Mouse (Mus musculus): ENCODE measurements around the gene Ell2.

Ell2 gene

DNA sequence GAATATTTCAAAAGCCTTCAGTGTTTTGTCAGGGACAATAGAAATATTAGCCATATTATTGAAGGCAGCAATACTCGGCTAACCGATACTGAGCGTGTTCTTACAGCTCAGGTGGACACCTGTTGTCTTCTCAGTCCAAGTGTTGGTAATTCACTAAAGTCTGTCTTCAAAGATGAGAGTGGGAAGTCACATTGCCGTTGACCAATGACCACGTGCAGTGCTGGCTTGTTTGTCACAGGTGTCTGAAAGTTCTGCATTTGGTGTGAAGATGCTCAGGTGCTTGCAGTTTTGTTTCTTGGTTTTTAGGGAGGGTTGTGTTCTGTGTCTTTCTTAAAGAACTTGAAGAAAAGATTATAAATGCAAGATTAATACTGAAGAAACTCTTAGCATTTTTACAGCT lies 27.7 kb downstream of the Ell2 start:
- DNase-seq: no peak

DNA sequence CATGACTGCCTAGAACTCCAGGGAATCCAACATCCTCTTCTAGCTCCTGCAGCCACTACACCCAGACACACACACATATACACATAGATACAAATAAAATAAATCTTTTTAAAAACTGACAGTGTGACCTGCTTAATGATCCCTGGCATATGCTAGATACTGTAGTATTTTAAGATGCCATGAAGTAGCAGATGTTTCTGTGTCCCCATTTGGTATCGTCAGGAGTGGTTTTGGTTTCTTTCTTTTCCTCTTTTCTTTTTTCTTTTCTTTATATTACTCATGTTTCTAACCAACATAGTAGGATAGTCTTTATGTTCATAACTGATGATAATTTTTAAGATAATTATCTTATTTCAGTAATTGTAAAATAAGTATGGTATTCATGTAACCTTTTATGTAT lies 29.0 kb downstream of the Ell2 start:
- DNase-seq: no peak

DNA sequence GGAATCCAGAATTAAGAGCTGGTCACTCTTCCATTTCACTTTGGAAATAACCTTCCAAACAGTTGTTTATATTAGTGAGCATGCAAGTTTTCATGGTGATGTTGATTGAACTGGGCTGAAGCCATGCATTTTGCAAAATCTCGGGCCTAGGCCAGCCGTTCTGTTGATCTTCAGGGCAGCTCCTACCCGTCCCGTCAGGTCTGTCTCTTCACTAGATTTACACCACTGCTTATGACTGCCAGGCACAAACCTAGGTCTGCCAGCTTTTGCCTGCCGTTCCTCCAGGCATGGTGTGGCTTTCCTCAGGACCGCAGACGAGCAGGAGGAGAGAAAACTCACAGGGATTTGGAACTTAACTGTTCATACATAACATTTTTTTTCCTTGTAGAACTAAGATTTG lies 31.4 kb downstream of the Ell2 start:
- DNase-seq: peak in 1 of 2 experiments; percentile 10

DNA sequence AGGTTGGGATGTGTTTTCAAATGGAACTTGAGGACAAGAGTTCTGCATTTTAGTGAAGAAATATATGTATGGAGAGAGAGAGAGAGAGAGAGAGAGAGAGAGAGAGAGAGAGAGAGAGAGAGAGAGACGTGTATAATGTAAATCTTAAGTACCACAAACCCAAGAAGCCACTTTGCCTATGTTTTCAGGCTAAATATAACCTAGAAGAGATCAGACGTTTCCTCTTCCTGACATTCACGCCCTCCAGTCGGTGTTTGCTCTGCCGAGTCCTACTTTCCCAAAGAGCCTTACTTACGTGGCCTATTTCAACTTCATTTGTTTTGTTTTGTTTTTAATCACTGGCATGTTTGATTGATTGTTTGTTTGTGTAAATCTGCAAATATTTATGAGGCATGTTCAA lies 32.0 kb downstream of the Ell2 start:
- no peak for DNase-seq

DNA sequence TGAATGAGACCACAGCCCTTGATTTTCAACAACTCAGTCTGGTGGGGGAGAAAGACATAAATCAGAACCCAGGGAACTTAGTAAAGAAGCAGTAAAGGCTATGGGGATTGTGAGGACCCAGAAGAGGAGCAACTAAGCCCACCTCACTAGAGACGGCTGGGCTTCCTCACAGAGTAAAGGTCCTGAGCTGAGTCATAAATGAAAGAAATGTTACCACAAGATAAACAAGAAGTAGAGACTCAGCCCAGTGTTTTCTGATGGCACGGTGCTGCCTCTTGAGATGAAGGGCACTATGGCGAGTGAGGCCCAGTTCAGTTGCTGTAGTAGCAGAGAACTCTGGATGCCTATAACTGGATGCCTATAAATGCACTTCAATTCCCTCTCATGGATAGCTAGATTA lies 32.4 kb downstream of the Ell2 start:
- DNase-seq: no peak

DNA sequence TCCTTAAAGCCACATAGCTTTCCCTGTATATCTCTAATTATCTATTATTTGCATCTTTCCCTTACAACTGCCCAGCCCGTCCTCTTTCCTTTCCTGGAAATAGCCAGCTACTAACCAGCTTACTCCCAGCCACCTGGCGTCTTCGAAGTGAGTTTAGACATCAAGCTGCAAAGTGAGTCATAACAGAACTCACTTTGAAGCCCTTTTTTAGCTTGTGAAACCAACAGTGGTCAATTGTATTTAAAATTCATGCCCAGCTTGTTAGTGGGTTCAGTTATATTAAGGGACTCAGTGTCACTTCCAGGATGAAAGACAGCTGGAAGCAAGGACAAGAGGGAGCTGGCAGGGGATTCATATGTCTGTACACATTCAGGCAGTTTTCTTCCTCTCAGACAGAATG lies 33.5 kb downstream of the Ell2 start:
- no peak for DNase-seq

DNA sequence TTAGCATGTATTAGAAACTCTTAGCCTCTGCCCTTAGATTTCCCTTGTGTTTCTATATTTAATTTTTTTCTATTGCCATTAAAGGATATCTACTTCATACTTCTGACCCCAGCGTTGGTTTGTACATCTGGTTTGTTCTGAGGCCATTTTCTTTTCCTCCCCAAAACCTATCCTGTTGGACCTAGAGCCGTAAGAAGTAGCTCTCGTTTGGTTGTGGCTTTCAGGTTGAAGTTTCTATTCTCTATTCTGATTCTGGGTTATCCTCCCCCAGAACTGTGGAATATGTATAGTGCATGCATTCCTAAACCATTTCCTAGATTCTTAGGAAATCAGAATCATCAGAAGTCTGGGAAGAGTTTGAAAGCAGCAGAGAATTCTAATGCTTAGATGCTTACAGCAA lies 34.6 kb downstream of the Ell2 start:
- no peak for DNase-seq

DNA sequence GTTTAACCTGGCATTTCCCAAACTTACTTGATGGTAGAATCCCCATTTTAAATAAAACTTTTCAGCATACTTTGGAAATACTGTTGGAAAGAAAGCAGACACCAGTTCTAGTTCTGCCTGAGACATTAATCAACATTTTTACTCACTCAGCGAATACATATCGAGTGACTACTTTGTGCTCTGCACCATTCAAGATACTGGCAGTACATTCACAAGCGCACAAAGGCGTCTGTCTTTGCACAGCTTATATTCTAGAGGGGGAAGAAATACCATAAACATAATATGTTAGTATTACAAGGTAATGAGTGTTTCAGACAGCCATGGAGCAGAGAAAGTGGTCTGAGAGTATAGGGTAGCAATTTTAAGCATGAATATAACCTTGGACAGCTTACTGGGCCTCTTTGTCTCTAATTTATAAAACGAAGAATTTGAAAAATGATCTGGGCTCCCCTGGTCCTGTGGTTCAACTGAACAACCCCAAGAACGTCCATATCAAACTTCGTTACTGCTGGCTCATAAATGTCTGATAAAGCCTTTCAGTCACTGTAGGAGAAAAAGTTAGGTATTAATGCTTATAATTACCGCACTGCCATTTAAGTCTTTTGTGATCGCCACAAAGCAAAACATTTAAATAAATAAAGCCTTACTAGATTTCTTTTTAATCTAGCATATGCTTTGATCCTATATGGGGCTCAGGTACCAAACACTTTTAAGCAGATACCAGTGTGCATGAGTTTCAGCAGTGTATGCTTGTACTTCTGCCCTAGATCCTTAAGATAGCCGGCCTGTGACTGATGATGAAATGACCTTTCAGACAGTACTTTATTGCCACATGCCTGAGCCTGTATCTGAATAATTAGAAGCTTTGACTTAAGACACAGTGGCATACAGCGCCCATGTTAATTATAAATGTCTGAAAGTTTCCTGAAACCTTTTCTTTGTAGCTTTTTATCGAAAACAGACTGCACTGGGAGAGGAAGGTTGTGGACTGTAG lies 35.5 kb downstream of the Ell2 start:
- DNase-seq: no peak

DNA sequence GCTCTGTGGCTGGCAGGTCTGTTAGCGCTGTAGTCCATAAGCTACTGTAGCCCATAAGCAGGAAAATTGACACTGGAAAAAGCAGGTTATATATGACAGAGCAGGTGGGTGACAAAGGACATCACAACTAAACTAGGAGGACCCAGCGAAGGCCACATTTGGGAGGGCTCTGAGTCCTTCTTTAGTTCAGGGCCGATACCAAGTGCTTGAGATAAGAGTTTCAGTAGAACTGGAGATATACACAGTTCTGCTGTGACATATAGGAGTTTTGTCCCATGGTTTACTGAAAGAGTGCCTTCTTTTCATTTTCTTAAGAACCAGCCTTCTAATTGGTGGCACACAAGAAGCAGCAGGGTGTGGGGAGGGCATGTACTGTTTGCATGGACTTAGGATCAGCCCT lies 36.4 kb downstream of the Ell2 start:
- DNase-seq: no peak

DNA sequence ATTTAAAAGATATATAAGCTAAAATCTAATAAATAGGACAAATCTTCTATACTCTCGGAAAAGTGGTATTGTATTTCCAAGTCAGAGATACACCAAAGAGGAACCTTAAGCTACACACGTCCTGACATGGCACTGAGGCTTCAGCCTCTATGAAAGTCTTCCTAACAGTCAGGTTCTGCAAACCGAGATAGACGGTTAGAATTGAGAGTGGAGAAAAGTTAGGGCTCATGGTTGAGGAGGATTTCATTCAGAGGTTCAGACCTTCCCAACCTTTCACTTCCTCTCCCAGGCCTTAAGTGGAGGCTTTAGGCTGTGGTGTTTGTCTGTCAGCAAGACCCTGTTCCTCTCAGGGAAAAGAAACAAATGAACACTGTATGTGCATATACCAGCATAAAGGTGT lies 37.5 kb downstream of the Ell2 start:
- no peak for DNase-seq

DNA sequence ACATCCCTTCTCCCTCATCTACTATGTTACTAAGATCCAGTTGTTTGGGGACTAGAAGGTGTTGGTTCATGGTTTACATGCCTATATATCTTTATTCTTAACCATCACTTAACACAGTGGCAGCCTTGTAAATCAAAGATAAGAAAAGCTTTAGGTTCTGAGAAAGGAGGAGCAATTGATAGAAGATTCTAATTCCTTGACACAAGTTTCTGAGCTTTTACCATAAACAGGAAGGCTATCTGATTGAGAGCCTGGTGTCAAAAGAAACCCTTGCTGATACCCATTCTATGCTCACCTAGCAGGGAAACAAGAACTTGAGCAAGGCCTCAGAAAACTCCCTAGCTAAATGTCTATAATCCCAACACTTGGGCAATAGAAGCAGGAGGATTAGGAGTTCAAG lies 38.8 kb downstream of the Ell2 start:
- no peak for DNase-seq

DNA sequence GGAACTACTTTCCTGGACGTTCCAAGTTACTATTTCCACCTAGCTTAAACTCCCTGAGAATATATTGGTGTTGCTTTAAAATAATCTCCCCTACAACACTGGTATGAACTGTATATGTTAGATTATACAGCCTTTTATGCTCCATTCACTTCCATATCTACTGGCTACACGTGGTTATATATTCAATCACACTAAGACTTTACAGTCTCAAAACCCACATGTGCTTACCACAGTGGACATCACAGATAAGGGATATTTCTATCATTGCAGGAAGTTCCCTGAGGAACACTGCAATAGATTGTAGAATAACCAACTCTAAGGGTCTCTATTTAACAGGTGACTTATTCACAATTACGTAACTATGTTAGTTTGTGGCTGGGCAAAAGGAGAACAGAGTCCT lies 40.7 kb downstream of the Ell2 start:
- DNase-seq: no peak

DNA sequence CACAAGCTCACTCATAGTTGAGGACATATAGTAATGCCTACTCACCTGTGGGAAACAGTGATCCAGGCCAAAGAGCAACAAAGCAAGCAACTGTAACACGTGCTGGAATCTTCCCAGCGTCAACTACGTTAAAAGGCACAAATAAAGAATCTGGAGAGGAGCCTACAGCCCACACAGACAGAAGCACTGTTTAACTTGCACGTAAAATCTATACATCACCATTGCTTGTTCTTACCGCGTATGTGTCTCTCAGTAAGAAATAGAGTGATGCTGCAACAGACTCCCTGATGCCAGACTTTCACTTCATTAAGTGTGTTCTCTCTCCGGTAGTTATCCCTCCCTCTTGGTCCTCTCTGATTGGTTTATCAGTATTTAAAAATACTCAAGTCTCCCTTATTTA lies 42.1 kb downstream of the Ell2 start:
- no peak for DNase-seq

DNA sequence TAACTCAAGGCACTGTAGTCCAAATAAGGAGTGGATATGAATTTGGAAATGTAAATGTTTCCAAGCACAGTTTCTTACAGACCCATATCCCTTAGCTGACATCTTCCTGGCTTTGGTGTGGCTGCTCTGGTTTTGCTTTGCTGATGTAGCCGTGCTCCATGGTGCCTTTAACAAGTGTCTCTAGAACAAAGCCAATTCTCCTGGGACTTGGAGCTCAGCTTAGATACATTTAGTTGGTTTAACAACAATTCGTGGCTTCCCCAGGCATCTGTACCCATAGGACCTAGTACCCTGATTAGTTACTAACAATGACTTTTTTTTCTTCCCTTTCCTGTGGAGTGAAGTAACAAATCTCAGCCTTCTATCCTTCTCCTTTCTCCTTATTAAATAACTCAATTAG lies 44.2 kb downstream of the Ell2 start:
- no peak for DNase-seq

DNA sequence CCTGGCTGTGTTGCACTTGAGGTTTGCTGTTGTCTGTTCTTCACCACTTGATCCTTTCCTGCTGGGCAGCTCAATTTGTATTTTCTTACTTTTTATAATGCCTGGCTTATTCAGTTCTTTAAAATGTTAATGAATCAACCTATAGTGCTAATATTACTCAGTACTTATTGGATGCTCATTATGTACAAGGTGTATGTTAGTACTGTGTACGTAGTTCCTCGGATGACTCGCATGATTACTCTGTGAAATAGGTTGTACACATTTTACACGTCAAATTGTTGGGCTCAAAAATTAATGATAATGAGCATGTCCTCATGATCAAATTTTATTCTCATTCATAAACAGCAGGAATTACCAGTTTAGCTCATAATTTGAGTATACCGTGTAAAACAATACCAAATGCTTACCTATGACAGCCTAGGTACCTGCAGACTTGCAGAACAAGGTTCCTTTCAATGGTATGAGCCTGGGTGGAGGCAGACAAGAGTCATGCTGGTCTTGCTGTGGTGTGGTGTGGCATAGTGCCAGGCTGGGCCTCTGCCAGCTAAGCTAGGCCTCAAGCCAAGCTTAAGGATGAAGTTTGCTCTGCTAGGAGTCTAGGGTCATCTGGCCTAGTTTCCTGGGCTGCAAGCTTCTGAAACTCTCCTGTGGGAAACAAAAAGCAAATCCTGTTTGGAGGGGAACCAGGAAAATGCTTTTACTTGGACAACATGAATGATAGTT lies 45.8 kb downstream of the Ell2 start:
- DNase-seq: peak; percentile 90 to 94

DNA sequence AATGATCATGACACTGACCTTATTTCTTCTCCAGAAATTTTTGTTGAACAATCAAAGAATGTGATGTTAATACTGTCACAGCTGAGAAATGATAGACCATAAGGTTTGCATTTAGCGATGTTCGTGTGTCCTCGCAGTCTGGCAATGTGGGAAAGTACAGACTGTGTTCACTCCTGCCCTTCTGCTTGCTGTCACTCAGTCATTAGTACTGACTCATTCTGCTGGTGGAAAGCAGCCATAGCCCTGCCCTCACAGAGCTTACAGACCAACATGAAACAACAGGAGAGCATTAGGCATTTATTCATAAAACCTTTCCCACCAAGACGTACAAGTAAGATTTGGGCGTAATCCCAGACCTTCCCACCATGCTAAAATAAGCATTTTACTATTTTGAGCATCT lies 47.8 kb downstream of the Ell2 start:
- peak; percentile 5 to 23 for DNase-seq

DNA sequence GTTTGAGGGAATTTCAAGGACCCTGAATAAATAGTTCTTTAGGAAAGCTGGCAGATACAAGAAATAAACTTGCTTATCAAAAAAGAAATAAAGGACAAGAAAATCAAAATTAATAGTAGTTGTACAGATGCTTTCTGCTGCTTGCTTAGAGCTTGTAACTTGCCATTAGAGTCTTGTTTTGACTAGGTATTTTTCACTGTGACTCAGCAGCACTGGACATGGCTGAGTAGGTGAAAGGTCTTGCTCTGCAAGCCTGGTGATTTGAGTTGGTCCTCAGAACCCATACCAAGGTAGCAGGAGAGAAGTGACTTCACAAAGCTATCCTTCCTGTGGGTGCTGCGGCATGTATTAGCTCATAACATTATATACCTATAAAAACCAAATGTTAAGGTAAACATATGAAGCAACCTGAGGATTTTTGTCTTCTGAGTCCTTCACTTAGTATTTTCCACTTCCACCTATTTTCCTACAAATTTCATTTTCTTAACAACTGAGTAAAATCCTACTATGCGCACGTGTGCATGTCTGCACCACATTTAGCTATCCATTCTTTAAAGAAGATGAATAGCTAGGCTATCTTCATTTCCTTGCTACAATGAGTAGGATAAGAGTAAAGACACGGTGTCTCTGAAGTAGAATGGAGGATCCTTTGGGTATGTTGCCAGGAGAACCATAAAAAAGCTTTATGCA lies 54.4 kb downstream of the Ell2 start:
- DNase-seq: no peak

DNA sequence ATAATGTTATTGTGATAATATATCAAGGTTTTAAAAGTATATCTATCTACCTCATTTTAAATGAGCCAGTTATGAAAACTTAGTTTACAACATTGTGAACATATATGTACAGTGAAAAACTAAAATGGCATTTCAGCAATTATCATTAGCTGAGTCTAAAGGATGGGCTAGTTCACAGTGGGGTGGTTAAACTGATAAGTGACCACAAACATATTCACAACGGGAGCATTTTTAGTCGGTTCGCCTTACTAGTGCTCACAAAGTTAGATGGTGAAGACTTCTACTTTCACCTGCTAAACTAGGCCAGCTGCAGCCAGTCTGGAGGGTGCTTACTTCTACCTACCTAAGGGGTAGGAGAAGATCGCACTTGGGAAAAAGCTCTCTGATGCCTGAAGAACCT lies 56.2 kb downstream of the Ell2 start:
- no peak for DNase-seq

DNA sequence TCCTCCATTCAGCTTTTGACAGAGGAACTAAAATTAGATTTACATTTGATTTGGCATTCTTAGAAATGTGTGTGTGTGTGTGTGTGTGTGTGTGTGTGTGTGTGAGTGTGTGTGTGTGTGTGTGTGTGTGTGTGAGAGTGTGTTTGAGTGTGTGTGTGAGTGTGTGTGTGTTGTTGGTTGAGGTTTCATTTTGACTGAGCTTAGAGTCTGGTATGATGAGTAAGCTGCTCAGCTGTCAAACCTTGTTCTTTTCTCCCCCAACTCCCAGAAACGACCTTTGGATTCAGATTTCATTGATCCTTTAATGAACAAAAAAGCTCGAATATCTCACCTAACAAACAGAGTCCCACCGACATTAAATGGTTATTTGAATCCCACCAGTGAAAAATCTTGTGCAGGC lies 56.7 kb downstream of the Ell2 start:
- DNase-seq: no peak

DNA sequence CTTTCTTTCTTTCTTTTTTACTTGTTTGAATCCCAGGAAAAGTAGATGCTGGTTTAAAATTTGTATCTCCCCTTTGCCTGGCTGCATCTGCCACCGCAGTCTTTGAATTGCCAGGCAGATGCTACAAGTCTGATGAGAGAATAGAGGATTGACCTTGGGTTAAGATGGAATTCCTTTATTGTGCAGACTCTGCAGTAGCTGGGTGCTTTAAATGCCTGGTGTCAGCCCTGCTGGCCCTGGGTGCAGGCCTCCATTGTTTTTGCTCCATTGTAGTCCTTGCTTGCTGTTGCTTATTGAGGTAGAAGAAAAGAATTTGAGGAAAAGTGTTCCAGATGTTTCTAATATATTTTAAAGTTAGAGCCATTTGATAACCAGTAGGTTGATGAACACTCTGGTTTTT lies 59.2 kb downstream of the Ell2 start:
- DNase-seq: no peak

DNA sequence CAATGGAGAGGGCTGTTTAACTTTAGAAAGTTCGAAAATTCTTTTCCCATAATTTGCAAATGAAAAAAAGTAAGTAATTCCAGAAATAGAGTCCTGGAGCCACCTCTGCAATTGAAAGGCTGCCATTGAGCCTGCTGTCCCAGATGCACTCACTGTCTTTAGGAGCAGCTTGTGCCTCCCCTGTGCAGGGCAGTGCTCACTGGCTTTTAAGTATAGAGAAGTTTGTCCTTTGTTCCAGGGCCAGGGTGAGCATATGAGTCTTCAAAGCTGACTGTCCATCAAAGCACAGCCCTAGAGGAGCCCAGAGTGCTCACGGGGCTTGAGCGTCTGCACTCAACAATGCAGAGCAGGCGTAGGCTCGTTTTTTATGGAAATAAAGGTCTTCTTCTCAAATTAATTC lies 59.7 kb downstream of the Ell2 start:
- DNase-seq: no peak

DNA sequence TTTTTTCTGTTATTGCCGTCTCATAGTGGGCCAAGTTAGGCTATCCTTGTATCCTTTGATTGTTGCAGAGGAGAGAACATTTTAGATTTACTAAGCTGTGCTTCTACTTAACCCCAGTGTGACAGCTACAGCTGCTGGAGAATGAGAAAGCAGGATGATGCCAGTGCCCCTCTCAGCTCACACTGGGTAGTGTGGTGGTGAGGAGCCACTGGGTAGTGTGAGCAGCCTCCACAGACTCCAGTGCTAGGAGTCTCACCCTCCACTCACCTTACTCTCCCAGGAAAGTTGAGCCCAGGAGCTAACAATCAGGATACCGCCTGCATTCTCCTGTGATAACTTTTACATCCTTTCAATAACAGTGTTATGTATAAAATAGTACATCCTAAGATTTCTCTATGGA lies 60.4 kb downstream of the Ell2 start:
- no peak for DNase-seq

DNA sequence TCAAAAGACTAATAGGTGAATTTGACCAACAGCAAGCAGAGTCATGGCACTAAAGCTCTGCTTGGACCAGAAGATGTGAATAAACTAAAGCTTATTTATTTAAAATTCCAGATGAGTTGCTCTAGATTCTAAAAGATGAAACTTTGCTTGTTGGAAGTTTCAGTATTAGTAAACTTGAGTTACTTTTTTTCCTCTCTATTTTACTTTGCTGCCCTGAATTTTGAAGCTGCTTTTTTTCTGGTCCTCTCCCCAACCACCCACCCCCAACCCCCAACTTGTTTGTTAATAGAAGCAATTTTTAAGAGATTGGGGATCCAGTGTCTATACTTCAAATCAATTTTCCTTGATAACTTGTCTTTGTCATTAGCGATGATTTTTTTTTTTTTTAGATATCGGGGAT lies 64.2 kb downstream of the Ell2 start:
- DNase-seq: no peak

DNA sequence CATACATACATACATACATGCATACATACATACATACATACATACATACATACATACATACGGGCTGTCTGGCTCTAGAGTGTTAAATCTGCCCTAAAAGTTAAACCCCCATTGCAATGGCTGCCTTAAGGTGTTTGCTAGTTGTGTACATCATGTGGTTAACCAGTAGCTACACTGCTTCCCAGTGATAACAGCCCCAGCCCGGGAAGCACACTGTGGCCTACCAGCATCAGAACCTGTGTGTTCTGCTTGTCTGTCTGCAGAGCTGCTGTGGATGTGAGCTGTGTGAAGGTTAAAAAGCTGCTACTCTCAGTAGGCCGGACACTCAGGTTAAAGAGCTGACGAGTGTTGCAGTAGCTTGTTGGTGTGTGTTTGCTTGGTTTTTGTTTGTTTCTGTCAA lies 64.8 kb downstream of the Ell2 start:
- no peak for DNase-seq
